Mouse (Mus musculus) forebrain, embryonic 16.5 days (tissue): ENCODE results near the gene Tpcn2. TPM values are rescaled to one million over a fixed set of nuclear protein-coding genes. Genes with fewer than 3 reads are reported as not detected.

Experiments used
- ATAC-seq: fragments of 200-750 bp; cut with Nextera tagmentation; 2 replicates; pipeline ENCODE4 v1.8.0; 2017; ENCODE audit warnings: mild to moderate bottlenecking, moderate library complexity
- H3K27ac ChIP-seq: fragments of 300-500 bp; sonication (generic); 2 replicates; pipeline ENCODE4 v1.5.1; 2014; ENCODE audit warnings: low read length, control low read depth
- H3K27me3 ChIP-seq: fragments of 300-500 bp; sonication (generic); replicated peaks from 2 replicates; pipeline ENCODE4 v1.6.1; 2014; ENCODE audit warnings: low read length; ENCODE audit not compliant: control insufficient read depth, insufficient read depth
- H3K36me3 ChIP-seq: fragments of 300-500 bp; sonication (generic); 2 replicates; pipeline ENCODE4 v1.6.1; 2014; ENCODE audit not compliant: control insufficient read depth, insufficient read depth
- H3K4me1 ChIP-seq: fragments of 300-500 bp; sonication (generic); replicated peaks from 2 replicates; pipeline ENCODE4 v1.6.1; 2014; ENCODE audit warnings: low read length; ENCODE audit not compliant: control insufficient read depth, insufficient read depth
- H3K4me2 ChIP-seq: fragments of 300-500 bp; sonication (generic); 2 replicates; pipeline ENCODE4 v1.6.1; 2014; ENCODE audit warnings: mild to moderate bottlenecking, low read length, control low read depth
- H3K4me3 ChIP-seq: fragments of 300-500 bp; sonication (generic); replicated peaks from 2 replicates; pipeline ENCODE4 v1.5.1; 2014; ENCODE audit warnings: mild to moderate bottlenecking, low read length, control low read depth
- H3K9ac ChIP-seq: fragments of 300-500 bp; sonication (generic); replicated peaks from 2 replicates; pipeline ENCODE4 v1.6.1; 2014; ENCODE audit warnings: low read depth, low read length, control low read depth
- H3K9me3 ChIP-seq: fragments of 300-500 bp; sonication (generic); 2 replicates; pipeline ENCODE4 v1.6.1; 2016; ENCODE audit warnings: low read length; ENCODE audit not compliant: control insufficient read depth
- WGBS: fragments of 180-500 bp; shearing (Covaris S2); extraction: QIAGEN DNeasy Blood & Tissue Kit; methylation state at CpG from one replicate; pipeline ENCODE4 v1.1.7; 2014; 5-methylcytosine and 5-hydroxymethylcytosine counted together
- polyA plus RNA-seq: library from polyadenylated mRNA; unstranded; fragments of >200 nt; fragmentation: Nextera tagmentation; extraction: Ambion mirVana; gene quantifications from 2 replicates; pipeline ENCODE4 v1.2.1, GENCODE M21; 2015

The Tpcn2 gene
- polyA plus RNA-seq, 1 experiment from 2014 or later, result 3.9 TPM

GRCm38 (mm10) chr7:145312137-145312536 lies 28.3 kb upstream of the Tpcn2 start:
- WGBS, result 78% methylated on average over 3 of the region's 3 CpGs
- Histone ChIP-seq H3K27me3 (no peaks in the 10 kb centered on the region), H3K4me1 (no peaks in the 10 kb centered on the region)

GRCm38 (mm10) chr7:145310526-145310925 lies 26.7 kb upstream of the Tpcn2 start:
- no peak overlapping the region for H3K9ac ChIP-seq
- no peak for ATAC-seq
- H3K4me2 ChIP-seq, result no peak overlapping the region
- H3K9me3 ChIP-seq, result no peaks in the 10 kb centered on the region
- no peak overlapping the region for H3K27ac ChIP-seq
- H3K4me3 ChIP-seq, result no peak overlapping the region
- H3K27me3 ChIP-seq, result no peaks in the 10 kb centered on the region
- no peaks in the 10 kb centered on the region for H3K4me1 ChIP-seq
- 76% methylated on average over 5 of the region's 5 CpGs for WGBS
- H3K36me3 ChIP-seq, result no peaks in the 10 kb centered on the region

More at GRCm38 (mm10) chr7:145312137-145312536, 28.3 kb upstream of the Tpcn2 start:
- Histone ChIP-seq H3K4me2 (no peak overlapping the region), H3K4me3 (no peak overlapping the region), H3K27ac (no peak overlapping the region), H3K9ac (no peak overlapping the region), H3K36me3 (no peaks in the 10 kb centered on the region), H3K9me3 (no peaks in the 10 kb centered on the region)
- no peak for ATAC-seq

- no peak for ATAC-seq
These were observed 26.1 kb upstream of the Tpcn2 start for GRCm38 (mm10) chr7:145309877-145310276.

GRCm38 (mm10) chr7:145308866-145309265 lies 25.1 kb upstream of the Tpcn2 start:
- no peak overlapping the region for H3K27ac ChIP-seq
- no peaks in the 10 kb centered on the region for H3K9me3 ChIP-seq
- 78% methylated on average over 4 of the region's 4 CpGs for WGBS
- no peak for ATAC-seq
- H3K27me3 ChIP-seq, result no peaks in the 10 kb centered on the region
- no peak overlapping the region for H3K4me2 ChIP-seq
- H3K4me1 ChIP-seq, result no peaks in the 10 kb centered on the region
- no peaks in the 10 kb centered on the region for H3K36me3 ChIP-seq
- H3K9ac ChIP-seq, result no peak overlapping the region
- H3K4me3 ChIP-seq, result no peak overlapping the region

More at GRCm38 (mm10) chr7:145309877-145310276, 26.1 kb upstream of the Tpcn2 start:
- H3K36me3 ChIP-seq, result no peaks in the 10 kb centered on the region
- no peaks in the 10 kb centered on the region for H3K27me3 ChIP-seq
- no peak overlapping the region for H3K9ac ChIP-seq
- H3K4me1 ChIP-seq, result no peaks in the 10 kb centered on the region
- H3K27ac ChIP-seq, result no peak overlapping the region
- no peaks in the 10 kb centered on the region for H3K9me3 ChIP-seq
- WGBS, result 67% methylated on average over 1 of the region's 1 CpGs
- no peak overlapping the region for H3K4me2 ChIP-seq
- H3K4me3 ChIP-seq, result no peak overlapping the region

GRCm38 (mm10) chr7:145308061-145308675 lies 24.4 kb upstream of the Tpcn2 start:
- H3K27me3 ChIP-seq, result no peaks in the 10 kb centered on the region
- no peak for ATAC-seq
- no peak overlapping the region for H3K27ac ChIP-seq
- no peaks in the 10 kb centered on the region for H3K9me3 ChIP-seq
- H3K4me1 ChIP-seq, result no peaks in the 10 kb centered on the region
- 80% methylated on average over 30 of the region's 30 CpGs for WGBS
- H3K4me3 ChIP-seq, result no peak overlapping the region
- H3K9ac ChIP-seq, result no peak overlapping the region
- H3K4me2 ChIP-seq, result no peak overlapping the region
- H3K36me3 ChIP-seq, result no peaks in the 10 kb centered on the region

- 90% methylated on average over 10 of the region's 10 CpGs for WGBS
- Histone ChIP-seq H3K9ac (no peak overlapping the region), H3K9me3 (no peaks in the 10 kb centered on the region), H3K4me2 (no peak overlapping the region), H3K27ac (no peak overlapping the region), H3K4me1 (0 out of 2 replicates have a peak, but pooled peaks cover 2% of the 10 kb centered on the region), H3K36me3 (no peaks in the 10 kb centered on the region), H3K4me3 (no peak overlapping the region), H3K27me3 (no peaks in the 10 kb centered on the region)
- ATAC-seq, result no peak
These were observed 23.8 kb upstream of the Tpcn2 start for GRCm38 (mm10) chr7:145307636-145308035.

GRCm38 (mm10) chr7:145304153-145304552 lies 20.3 kb upstream of the Tpcn2 start:
- WGBS, result 82% methylated on average over 2 of the region's 2 CpGs
- Histone ChIP-seq H3K9ac (no peak overlapping the region), H3K9me3 (no peaks in the 10 kb centered on the region), H3K4me2 (no peak overlapping the region), H3K4me3 (no peak overlapping the region), H3K27ac (no peak overlapping the region), H3K4me1 (0 out of 2 replicates have a peak, but pooled peaks cover 6% of the 10 kb centered on the region), H3K36me3 (no peaks in the 10 kb centered on the region), H3K27me3 (no peaks in the 10 kb centered on the region)
- no peak for ATAC-seq

- Histone ChIP-seq H3K9ac (0 out of 2 replicates have a peak overlapping the region, but pooled peaks have one; percentile 5), H3K4me2 (peak overlapping the region; percentile 42), H3K27ac (no peak overlapping the region), H3K36me3 (no peaks in the 10 kb centered on the region), H3K27me3 (no peaks in the 10 kb centered on the region), H3K9me3 (no peaks in the 10 kb centered on the region), H3K4me3 (peak overlapping the region; percentile 9; the same call in 1 of the 2 replicates), H3K4me1 (0 out of 2 replicates have a peak, but pooled peaks cover 6% of the 10 kb centered on the region)
- 6% methylated on average over 20 of the region's 20 CpGs for WGBS
- ATAC-seq, result peak; percentile 73
These were observed 18.9 kb upstream of the Tpcn2 start for GRCm38 (mm10) chr7:145302488-145303285.

GRCm38 (mm10) chr7:145301341-145302005 lies 17.7 kb upstream of the Tpcn2 start:
- H3K27me3 ChIP-seq, result no peaks in the 10 kb centered on the region
- no peaks in the 10 kb centered on the region for H3K36me3 ChIP-seq
- no peak overlapping the region for H3K9ac ChIP-seq
- H3K27ac ChIP-seq, result no peak overlapping the region
- no peak overlapping the region for H3K4me2 ChIP-seq
- 0 out of 2 replicates have a peak, but pooled peaks cover 6% of the 10 kb centered on the region for H3K4me1 ChIP-seq
- ATAC-seq, result no peak
- 89% methylated on average over 6 of the region's 6 CpGs for WGBS
- H3K9me3 ChIP-seq, result no peaks in the 10 kb centered on the region
- no peak overlapping the region for H3K4me3 ChIP-seq
